Mouse (Mus musculus) midbrain, embryonic 14.5 days (tissue): ENCODE measurements around the gene Colec11. TPM values are rescaled to one million over a fixed set of nuclear protein-coding genes. Genes with fewer than 3 reads are reported as not detected.

Experiments
- ATAC-seq: fragments of 200-750 bp; cut with Nextera tagmentation; 2 replicates; pipeline ENCODE4 v1.8.0; 2017; ENCODE audit warnings: moderate number of reproducible peaks, moderate library complexity; ENCODE audit not compliant: low FRiP score, low TSS enrichment
- DNase-seq: peaks from one replicate; pipeline ENCODE4 v3.0.0-alpha.2; 2015
- H3K27ac ChIP-seq: fragments of 300-500 bp; sonication (generic); replicated peaks from 2 replicates; pipeline ENCODE4 v1.5.1; 2014; ENCODE audit warnings: mild to moderate bottlenecking, low read depth, low read length, moderate library complexity
- H3K27me3 ChIP-seq: fragments of 300-500 bp; sonication (generic); 2 replicates; pipeline ENCODE4 v1.6.1; 2014; ENCODE audit warnings: low read length, control low read depth, mixed read lengths; ENCODE audit not compliant: control insufficient read depth, insufficient read depth
- H3K36me3 ChIP-seq: fragments of 300-500 bp; sonication (generic); 2 replicates; pipeline ENCODE4 v1.6.1; 2014; ENCODE audit warnings: low read length, control low read depth; ENCODE audit not compliant: control insufficient read depth, insufficient read depth
- H3K4me1 ChIP-seq: fragments of 300-500 bp; sonication (generic); 2 replicates; pipeline ENCODE4 v1.6.1; 2014; ENCODE audit warnings: mild to moderate bottlenecking, antibody characterized with exemption, low read length, control low read depth; ENCODE audit not compliant: control insufficient read depth, insufficient read depth
- H3K4me2 ChIP-seq: fragments of 300-500 bp; sonication (generic); 2 replicates; pipeline ENCODE4 v1.6.1; 2014; ENCODE audit warnings: mild to moderate bottlenecking, low read length, moderate library complexity
- H3K4me3 ChIP-seq: fragments of 300-500 bp; sonication (generic); replicated peaks from 2 replicates; pipeline ENCODE4 v1.5.1; 2014; ENCODE audit warnings: low read depth, low read length
- H3K9ac ChIP-seq: fragments of 300-500 bp; sonication (generic); replicated peaks from 2 replicates; pipeline ENCODE4 v1.6.1; 2014; ENCODE audit warnings: mild to moderate bottlenecking, low read length, moderate library complexity
- H3K9me3 ChIP-seq: fragments of 300-500 bp; sonication (generic); 2 replicates; pipeline ENCODE4 v1.6.1; 2016; ENCODE audit warnings: low read length, control low read depth, mixed read lengths; ENCODE audit not compliant: control insufficient read depth
- WGBS: fragments of 180-500 bp; shearing (Covaris S2); extraction: QIAGEN DNeasy Blood & Tissue Kit; methylation state at CpG from one replicate; pipeline ENCODE4 v1.1.7; 2014; 5-methylcytosine and 5-hydroxymethylcytosine counted together
- polyA plus RNA-seq: library from polyadenylated mRNA; unstranded; fragments of >200 nt; fragmentation: Nextera tagmentation; extraction: Ambion mirVana; gene quantifications from 2 replicates; pipeline ENCODE4 v1.2.1, GENCODE M21; 2014

The Colec11 gene
- polyA plus RNA-seq = 0.72 and 0.93 TPM in 2 replicates

DNA sequence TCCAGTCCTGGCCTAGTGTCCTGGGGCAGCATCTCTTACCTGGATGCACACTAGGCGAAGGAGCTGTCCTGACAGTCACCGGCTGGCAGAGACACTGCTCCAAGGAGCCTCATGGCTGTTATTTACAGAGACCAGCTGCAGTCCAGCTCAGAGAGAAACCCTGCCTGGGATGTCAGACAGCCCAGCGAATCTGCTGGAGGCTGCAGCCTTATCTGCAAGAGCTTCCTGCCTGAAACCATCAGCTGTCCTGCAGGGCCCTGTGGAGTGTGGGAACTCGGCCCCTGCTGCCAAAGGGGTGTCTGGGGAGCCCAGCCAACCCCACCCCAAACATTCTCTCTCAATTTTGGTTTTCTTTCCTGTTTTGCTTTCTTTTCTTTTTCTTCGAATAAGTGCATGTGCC is at the start of gene Colec11:
Colec11 (minus strand) TSS at position 183 of the 400 bp plus-strand sequence.
- no peak within 1 kb of the TSS for H3K9ac ChIP-seq
- no peak for ATAC-seq
- no peak for DNase-seq
- no peaks in the 10 kb centered on the region for H3K9me3 ChIP-seq
- no peaks in the 10 kb centered on the region; the same call in 1 of the 2 replicates for H3K4me1 ChIP-seq
- peaks cover 3% of the 10 kb centered on the region; the same call in 1 of the 2 replicates for H3K36me3 ChIP-seq
- H3K27ac ChIP-seq = no peak within 1 kb of the TSS
- no peak within 1 kb of the TSS for H3K4me2 ChIP-seq
- H3K4me3 ChIP-seq = no peak within 1 kb of the TSS
- H3K27me3 ChIP-seq = no peaks in the 10 kb centered on the region
- WGBS = 75% methylated on average over 5 of the region's 5 CpGs

DNA sequence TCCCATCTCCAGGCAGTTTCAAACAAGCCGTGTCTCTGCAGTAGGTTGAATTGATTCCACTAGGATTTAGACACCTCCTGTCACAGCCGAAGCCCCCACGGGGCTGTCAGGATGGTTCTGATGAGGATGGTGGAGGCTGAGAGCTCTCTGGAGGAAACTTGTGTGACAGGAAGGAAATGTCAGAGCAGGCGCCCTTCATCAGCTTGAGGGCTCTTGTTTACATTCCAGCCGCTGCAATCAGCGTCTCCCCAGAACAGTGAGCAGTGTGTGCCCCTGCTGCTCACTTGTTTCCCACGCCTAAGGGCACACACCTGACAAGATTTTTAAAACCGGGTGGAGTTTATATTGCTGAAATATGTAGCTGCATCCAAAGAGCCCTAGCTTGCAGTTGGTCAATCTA is 44.1 kb upstream of the Colec11 start:
- no peaks in the 10 kb centered on the region for H3K4me1 ChIP-seq
- no peaks in the 10 kb centered on the region for H3K9me3 ChIP-seq
- no peak for ATAC-seq
- no peak overlapping the region for H3K9ac ChIP-seq
- DNase-seq = no peak
- H3K27ac ChIP-seq = no peak overlapping the region
- no peak overlapping the region for H3K4me3 ChIP-seq
- WGBS = 63% methylated on average over 8 of the region's 8 CpGs
- H3K27me3 ChIP-seq = no peaks in the 10 kb centered on the region
- peaks cover 4% of the 10 kb centered on the region; the same call in 1 of the 2 replicates for H3K36me3 ChIP-seq
- no peak overlapping the region for H3K4me2 ChIP-seq

DNA sequence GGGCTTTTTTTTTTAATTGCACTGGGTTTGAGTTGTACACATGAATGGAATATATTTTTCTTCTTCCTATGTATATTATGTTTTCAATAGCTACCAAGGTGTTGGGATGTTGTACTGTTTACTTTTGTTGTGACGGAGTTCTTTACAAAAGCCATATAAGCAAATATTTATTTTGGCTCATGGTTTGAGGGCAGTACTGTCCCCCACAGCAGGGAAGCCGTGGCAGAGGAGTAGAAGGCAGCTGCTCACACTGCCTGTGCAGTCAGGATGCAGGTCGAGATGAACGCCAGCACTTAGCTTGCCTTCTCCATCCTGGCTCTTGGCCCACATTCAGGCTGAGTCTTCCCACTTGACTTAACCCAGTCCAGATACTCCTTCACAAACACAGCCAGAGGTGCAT is 43.6 kb upstream of the Colec11 start:
- no peaks in the 10 kb centered on the region for H3K27me3 ChIP-seq
- H3K27ac ChIP-seq = no peak overlapping the region
- 79% methylated on average over 4 of the region's 4 CpGs for WGBS
- ATAC-seq = no peak
- no peak for DNase-seq
- H3K4me1 ChIP-seq = no peaks in the 10 kb centered on the region
- H3K9ac ChIP-seq = no peak overlapping the region
- peaks cover 4% of the 10 kb centered on the region; the same call in 1 of the 2 replicates for H3K36me3 ChIP-seq
- no peak overlapping the region for H3K4me2 ChIP-seq
- no peaks in the 10 kb centered on the region for H3K9me3 ChIP-seq
- no peak overlapping the region for H3K4me3 ChIP-seq

DNA sequence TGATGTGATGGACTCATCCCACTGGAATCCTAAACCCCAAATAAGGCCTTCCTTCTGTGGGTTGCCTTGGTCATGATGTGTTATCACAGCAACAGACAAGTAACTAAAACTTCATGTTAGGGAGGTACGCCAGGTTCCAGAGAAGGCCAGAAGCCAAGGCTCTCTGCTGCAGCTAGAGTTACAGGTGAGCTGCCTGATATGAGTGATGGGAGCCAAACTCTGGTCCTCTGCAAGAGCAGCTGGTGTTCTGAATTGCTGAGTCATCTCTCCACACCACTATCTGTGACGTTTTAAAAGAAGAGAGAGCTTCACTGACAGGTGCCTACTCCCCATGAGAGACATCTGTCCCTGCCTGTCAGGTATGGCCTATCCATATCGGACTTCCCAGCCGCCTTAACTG is 39.5 kb upstream of the Colec11 start:
- Histone ChIP-seq H3K36me3 (peaks cover 43% of the 10 kb centered on the region), H3K4me2 (no peak overlapping the region), H3K9ac (no peak overlapping the region), H3K9me3 (no peaks in the 10 kb centered on the region), H3K27me3 (no peaks in the 10 kb centered on the region), H3K4me3 (no peak overlapping the region), H3K4me1 (no peaks in the 10 kb centered on the region), H3K27ac (no peak overlapping the region)
- WGBS = 90% methylated on average over 4 of the region's 4 CpGs
- DNase-seq = no peak
- no peak for ATAC-seq

GRCm38 (mm10) chr12:28649141-28650110 is 26.2 kb upstream of the Colec11 start, which contains the start of gene Rnaseh1:
Rnaseh1 (plus strand) TSS chr12:28649602.
- H3K4me3 ChIP-seq = peak within 1 kb of the TSS; percentile 78
- ATAC-seq (peak; percentile 94), DNase-seq (peak; percentile 96)
- H3K4me2 ChIP-seq = peak within 1 kb of the TSS; percentile 70
- H3K27me3 ChIP-seq = no peaks in the 10 kb centered on the region
- H3K27ac ChIP-seq = peak within 1 kb of the TSS; percentile 86
- H3K9ac ChIP-seq = peak within 1 kb of the TSS; percentile 79
- WGBS = 2% methylated on average over 52 of the region's 52 CpGs
- H3K9me3 ChIP-seq = no peaks in the 10 kb centered on the region
- peaks cover 6% of the 10 kb centered on the region for H3K4me1 ChIP-seq
- H3K36me3 ChIP-seq = peaks cover 16% of the 10 kb centered on the region

GRCm38 (mm10) chr12:28638778-28639177 is 15.6 kb upstream of the Colec11 start:
- peaks cover 9% of the 10 kb centered on the region for H3K4me1 ChIP-seq
- DNase-seq (no peak), ATAC-seq (no peak)
- no peak overlapping the region for H3K4me2 ChIP-seq
- WGBS = 83% methylated on average over 2 of the region's 2 CpGs
- H3K4me3 ChIP-seq = no peak overlapping the region
- no peaks in the 10 kb centered on the region for H3K27me3 ChIP-seq
- H3K9me3 ChIP-seq = no peaks in the 10 kb centered on the region
- no peak overlapping the region for H3K27ac ChIP-seq
- H3K36me3 ChIP-seq = peaks cover 7% of the 10 kb centered on the region
- H3K9ac ChIP-seq = no peak overlapping the region

DNA sequence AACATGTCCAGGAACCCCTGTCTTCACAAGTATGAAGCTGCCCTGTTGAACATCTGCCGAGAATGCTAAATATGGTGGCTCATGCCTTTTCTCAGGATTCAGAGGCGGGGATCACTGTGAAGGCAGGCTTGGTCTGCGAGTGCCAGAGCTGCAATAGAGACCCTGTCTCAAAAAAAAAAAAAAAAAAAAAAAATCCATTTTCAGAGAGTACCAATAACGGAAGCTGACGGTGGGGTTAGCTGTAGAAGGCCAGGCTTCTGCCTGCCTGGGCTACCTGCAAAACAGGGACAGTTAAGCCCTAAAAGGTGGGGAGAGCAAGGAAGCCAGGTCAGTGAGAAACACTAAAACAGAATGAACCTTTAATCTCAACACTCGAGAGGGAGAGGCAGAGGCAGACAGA is 13.4 kb upstream of the Colec11 start:
- Histone ChIP-seq H3K27me3 (no peaks in the 10 kb centered on the region), H3K9ac (no peak overlapping the region), H3K9me3 (no peaks in the 10 kb centered on the region), H3K4me3 (peak overlapping the region; percentile 85), H3K36me3 (peaks cover 29% of the 10 kb centered on the region), H3K27ac (no peak overlapping the region), H3K4me1 (peaks cover 12% of the 10 kb centered on the region), H3K4me2 (peak overlapping the region; percentile 50)
- WGBS = 86% methylated on average over 6 of the region's 6 CpGs
- DNase-seq (no peak), ATAC-seq (no peak)

- peaks cover 12% of the 10 kb centered on the region for H3K4me1 ChIP-seq
- peak within 1 kb of the TSS; percentile 81 for H3K4me2 ChIP-seq
- peak within 1 kb of the TSS; percentile 91 for H3K27ac ChIP-seq
- H3K9ac ChIP-seq = peak within 1 kb of the TSS; percentile 97
- 6% methylated on average over 69 of the region's 69 CpGs for WGBS
- DNase-seq = peak; percentile 97
- peak within 1 kb of the TSS; percentile 85 for H3K4me3 ChIP-seq
- H3K27me3 ChIP-seq = no peaks in the 10 kb centered on the region
- H3K36me3 ChIP-seq = peaks cover 36% of the 10 kb centered on the region
- ATAC-seq = peak; percentile 98
- no peaks in the 10 kb centered on the region for H3K9me3 ChIP-seq
These were observed 12.6 kb upstream of the Colec11 start, which contains the start of gene Rps7 for GRCm38 (mm10) chr12:28635535-28636476. Rps7 (minus strand) TSS chr12:28635953.
